Mouse (Mus musculus): ENCODE measurements around the gene Spata5. TPM values are rescaled to one million over a fixed set of nuclear protein-coding genes. Genes with fewer than 3 reads are reported as not detected.

The Spata5 gene
- total and polyA plus RNA-seq, 3 experiments: 33.5 to 67.6 TPM; not detected in 1

DNA sequence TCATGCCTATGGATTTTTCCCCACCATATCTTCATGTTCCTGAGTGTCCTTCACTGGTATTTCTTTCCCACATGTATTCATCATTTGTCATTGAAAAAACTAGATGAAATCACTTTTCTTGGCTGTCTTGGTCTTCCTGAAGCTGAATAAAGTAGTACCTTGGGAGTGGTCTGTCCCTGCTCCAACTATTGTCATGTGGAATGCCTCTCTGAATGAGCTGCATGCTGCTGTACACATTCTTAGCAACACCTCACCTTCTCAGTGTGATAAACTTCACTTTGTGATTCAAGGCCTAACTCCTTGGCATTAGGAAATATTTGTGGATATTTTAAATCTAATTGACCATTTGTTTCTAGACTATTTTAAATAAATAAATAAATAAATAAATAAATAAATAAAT lies 98.9 kb downstream of the Spata5 start:
- Histone ChIP-seq H3K27me3 (ENCODE audit: control insufficient read depth in 1 of 2, insufficient read depth in 2 of 2, low read length in 2 of 2) (no peaks in the 10 kb centered on the region), H3K27ac (ENCODE audit: control insufficient read depth, low read depth, low read length) (no peak overlapping the region), H3K9me3 (replicated peaks; ENCODE audit: insufficient read depth, low read length) (no peaks in the 10 kb centered on the region), H3K9ac (ENCODE audit: control insufficient read depth, low read depth, low read length, poor library complexity, severe bottlenecking) (no peak overlapping the region), H3K4me1 (ENCODE audit: control insufficient read depth in 1 of 2, insufficient read depth in 2 of 2, low read length in 2 of 2) (0 out of 4 replicates have a peak, but pooled peaks cover 0 to 3% of the 10 kb centered on the region in 2 experiments), H3K79me2 (ENCODE audit: control insufficient read depth, insufficient read depth, low read length, poor library complexity) (no peaks in the 10 kb centered on the region; the same call in 1 of the 2 replicates), H3K36me3 (ENCODE audit: control insufficient read depth in 1 of 2, insufficient read depth in 2 of 2, low read length in 2 of 2) (peaks cover 5 to 14% of the 10 kb centered on the region in 2 experiments), H3K4me3 (ENCODE audit: control insufficient read depth in 1 of 2, insufficient read depth in 1 of 2, low read depth in 2 of 2, low read length in 2 of 2) (no peak overlapping the region)
- TF ChIP-seq HCFC1 (IDR thresholded peaks at IDR 0.05; ENCODE audit: low read depth, low read length) (no peak), ZKSCAN1 (IDR thresholded peaks at IDR 0.05; ENCODE audit: low read depth, low read length) (no peak), MEF2A (IDR thresholded peaks at IDR 0.05; ENCODE audit: extremely low read depth, insufficient replicate concordance, low read depth, low read length, poor library complexity, severe bottlenecking) (no peak), ZMIZ1 (IDR thresholded peaks at IDR 0.05; ENCODE audit: low read depth, low read length) (no peak), SMC3 (IDR thresholded peaks at IDR 0.05; ENCODE audit: low read depth, low read length) (no peak), E2F4 (IDR thresholded peaks at IDR 0.05; ENCODE audit: borderline replicate concordance, low read depth, low read length) (no peak), NELFE (IDR thresholded peaks at IDR 0.05; ENCODE audit: low read depth, low read length) (no peak), POLR2A (IDR thresholded peaks at IDR 0.05; ENCODE audit: control insufficient read depth in 1 of 2, insufficient read depth in 1 of 2, low read depth in 1 of 2, low read length in 2 of 2, poor library complexity in 1 of 2) (no peak), MXI1 (IDR thresholded peaks at IDR 0.05; ENCODE audit: low read depth, low read length) (no peak), ELF1 (IDR thresholded peaks at IDR 0.05; ENCODE audit: low read depth, low read length) (no peak), UBTF (IDR thresholded peaks at IDR 0.05; ENCODE audit: borderline replicate concordance, insufficient read depth, low read depth, low read length) (no peak), CHD2 (IDR thresholded peaks at IDR 0.05; ENCODE audit: low read length) (no peak), USF2 (IDR thresholded peaks at IDR 0.05; ENCODE audit: borderline replicate concordance in 1 of 2, insufficient read depth in 1 of 2, low read depth in 1 of 2, low read length in 2 of 2) (no peak), ZNF384 (IDR thresholded peaks at IDR 0.05; ENCODE audit: low read depth, low read length) (no peak), MAZ (IDR thresholded peaks at IDR 0.05; ENCODE audit: low read depth, low read length) (no peak), MAX (IDR thresholded peaks at IDR 0.05; ENCODE audit: low read length) (no peak), BHLHE40 (IDR thresholded peaks at IDR 0.05; ENCODE audit: borderline replicate concordance, low read depth, low read length) (no peak), GATA1 (IDR thresholded peaks at IDR 0.05; ENCODE audit: low read depth, low read length) (no peak), MYB (IDR thresholded peaks at IDR 0.05; ENCODE audit: low read depth, low read length) (no peak)
- DNase-seq (ENCODE audit: low read depth, low spot score): no peak

DNA sequence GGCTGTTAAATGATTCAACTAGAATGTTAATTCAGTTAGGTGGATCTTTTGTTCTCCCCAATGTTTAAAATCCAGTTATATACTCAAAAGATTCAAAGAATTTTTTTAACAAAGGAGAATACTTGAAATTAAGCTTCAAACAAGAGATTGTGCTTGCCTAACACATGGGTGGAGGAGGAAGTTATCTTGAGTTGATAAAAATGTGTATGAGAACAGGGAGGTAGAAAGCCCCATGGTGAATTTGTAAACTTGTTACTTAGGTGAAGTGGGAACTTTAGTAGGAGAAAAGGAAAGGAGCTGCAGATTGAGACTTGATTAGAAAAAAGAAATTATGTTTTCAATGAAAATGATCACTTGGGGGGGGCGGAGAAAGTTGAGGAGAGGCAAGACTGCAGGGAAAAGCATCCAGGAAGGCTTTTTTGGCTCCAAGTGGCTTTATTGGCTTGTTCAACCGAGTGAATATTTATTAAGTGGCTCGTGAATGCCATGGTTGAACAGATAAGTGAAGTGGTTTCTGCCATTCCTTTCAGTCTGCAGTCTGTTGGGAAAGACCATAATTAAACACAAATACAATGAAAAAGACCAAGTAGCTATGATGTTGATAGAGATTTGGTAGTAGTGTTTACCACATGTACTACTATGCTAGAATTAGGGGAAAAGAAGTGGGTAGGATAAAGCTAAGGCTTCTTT lies 100.8 kb downstream of the Spata5 start:
- peaks cover 5 to 13% of the 10 kb centered on the region in 2 experiments for H3K36me3 ChIP-seq (ENCODE audit: control insufficient read depth in 1 of 2, insufficient read depth in 2 of 2, low read length in 2 of 2)
- no peaks in the 10 kb centered on the region for H3K27me3 ChIP-seq (ENCODE audit: control insufficient read depth in 1 of 2, insufficient read depth in 2 of 2, low read length in 2 of 2)
- no peaks in the 10 kb centered on the region; the same call in 1 of the 2 replicates for H3K79me2 ChIP-seq (ENCODE audit: control insufficient read depth, insufficient read depth, low read length, poor library complexity)
- no peaks in the 10 kb centered on the region for H3K9me3 ChIP-seq (replicated peaks; ENCODE audit: insufficient read depth, low read length)
- TF ChIP-seq USF1 (IDR thresholded peaks at IDR 0.05; ENCODE audit: low read depth, low read length) (no peak), CHD2 (IDR thresholded peaks at IDR 0.05; ENCODE audit: low read length) (no peak), MAX (IDR thresholded peaks at IDR 0.05; ENCODE audit: low read length) (no peak)
- no peak overlapping the region for H3K27ac ChIP-seq (ENCODE audit: control insufficient read depth, low read depth, low read length)
- no peak for DNase-seq (ENCODE audit: low read depth, low spot score)
- H3K4me3 ChIP-seq (ENCODE audit: control insufficient read depth in 1 of 2, insufficient read depth in 1 of 2, low read depth in 2 of 2, low read length in 2 of 2): no peak overlapping the region
- no peak overlapping the region for H3K9ac ChIP-seq (ENCODE audit: control insufficient read depth, low read depth, low read length, poor library complexity, severe bottlenecking)
- H3K4me1 ChIP-seq (ENCODE audit: control insufficient read depth in 1 of 2, insufficient read depth in 2 of 2, low read length in 2 of 2): 0 out of 4 replicates have a peak, but pooled peaks cover 0 to 3% of the 10 kb centered on the region in 2 experiments

All from MEL (cell line).